13 mouse cellular contexts compared by ENCODE assay signal in the genomic region with DNA sequence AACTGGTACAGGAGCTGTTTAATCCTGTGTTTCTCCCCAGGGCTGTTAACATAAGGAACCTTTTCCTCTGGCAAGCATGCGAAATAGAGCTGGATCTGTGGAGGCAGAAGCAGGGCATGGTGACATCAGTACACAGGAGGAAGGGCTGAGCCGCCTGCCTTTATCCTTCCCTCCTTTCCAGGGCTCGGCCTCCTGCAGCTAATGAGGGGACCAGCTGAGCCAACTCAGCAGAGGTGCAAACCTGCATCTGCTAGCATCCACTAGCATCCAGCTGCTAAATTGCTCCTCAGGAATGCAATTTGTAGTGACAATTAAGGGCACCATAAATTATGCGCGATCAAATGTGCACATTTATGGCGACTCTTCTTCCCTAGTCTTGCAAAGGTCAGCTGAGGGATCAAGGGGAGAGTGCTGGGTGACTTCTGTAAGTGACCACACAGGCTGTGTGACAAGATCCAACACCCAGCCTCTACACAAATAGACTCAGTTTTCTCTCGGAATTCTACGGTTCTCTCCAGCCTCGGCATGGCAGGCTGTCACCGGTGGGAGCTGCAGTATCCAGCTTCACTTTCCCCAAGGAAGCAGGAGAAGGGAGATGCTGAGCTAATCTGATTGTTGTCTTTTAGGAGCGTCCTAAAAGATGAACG.
A peak's percentile ranks its signal among the peaks of the same experiment; 100 is the strongest.
DNase-seq lines count a peak whose midpoint lies in the region; ATAC-seq and TF ChIP-seq lines count a peak whose summit lies in the region.
"Had no signal": no experiment of that assay in that cellular context is flagged by ENCODE, and none has a peak within 500 bp of the region (broad histone marks: within the 10 kb centered on the region; RNA-seq: fewer than 3 reads in every experiment).

No protein-coding gene starts in this region.

- no peak overlapping the region for H3K4me3 ChIP-seq in kidney, embryonic 15.5 days (replicated peaks)
- H3K4me3 ChIP-seq in forebrain, embryonic 14.5 days (ENCODE audit: low read depth, low read length) = no peak overlapping the region
- no peak overlapping the region for H3K4me3 ChIP-seq in limb, embryonic 13.5 days
- no peak overlapping the region for H3K4me3 ChIP-seq in neural tube, embryonic 15.5 days (replicated peaks)
- H3K4me3 ChIP-seq in heart, adult 2 months = no peak overlapping the region
- H3K4me3 ChIP-seq: limb, embryonic 15.5 days had no signal

- TF ChIP-seq CTCF in heart, adult 2 months (IDR thresholded peaks at IDR 0.05) = no peak

- peaks cover 38% of the 10 kb centered on the region for H3K36me3 ChIP-seq in kidney, embryonic 15.5 days
- H3K36me3 ChIP-seq in forebrain, embryonic 14.5 days (ENCODE audit: control insufficient read depth, insufficient read depth, low read length) = no peaks in the 10 kb centered on the region
- peaks cover 46% of the 10 kb centered on the region for H3K36me3 ChIP-seq in limb, embryonic 13.5 days
- H3K36me3 ChIP-seq in neural tube, embryonic 15.5 days = peaks cover 28% of the 10 kb centered on the region
- peaks cover 14% of the 10 kb centered on the region for H3K36me3 ChIP-seq in heart, adult 2 months (ENCODE audit: control insufficient read depth, insufficient read depth, low read length)

- H3K4me2 ChIP-seq in kidney, embryonic 15.5 days = no peak overlapping the region
- H3K4me2 ChIP-seq in forebrain, embryonic 14.5 days (ENCODE audit: low read length) = no peak overlapping the region
- H3K4me2 ChIP-seq in limb, embryonic 13.5 days (replicated peaks) = no peak overlapping the region
- H3K4me2 ChIP-seq in neural tube, embryonic 15.5 days = no peak overlapping the region; the same call in 1 of the 2 replicates
- H3K4me2 ChIP-seq: limb, embryonic 15.5 days had no signal

- peak; percentile 73 for ATAC-seq in kidney, embryonic 15.5 days (replicated peaks; ENCODE audit: low FRiP score)
- peak; percentile 77 for ATAC-seq in forebrain, embryonic 14.5 days
- no peak for ATAC-seq in limb, embryonic 13.5 days (ENCODE audit: low FRiP score, low read depth)
- ATAC-seq in neural tube, embryonic 15.5 days (ENCODE audit: low FRiP score) = peak; percentile 59

- H3K4me1 ChIP-seq in kidney, embryonic 15.5 days = peaks cover 50% of the 10 kb centered on the region
- peaks cover 19% of the 10 kb centered on the region for H3K4me1 ChIP-seq in forebrain, embryonic 14.5 days (ENCODE audit: control insufficient read depth, insufficient read depth, low read length)
- H3K4me1 ChIP-seq in limb, embryonic 13.5 days = peaks cover 52% of the 10 kb centered on the region
- H3K4me1 ChIP-seq in neural tube, embryonic 15.5 days = peaks cover 47% of the 10 kb centered on the region
- peaks cover 5% of the 10 kb centered on the region for H3K4me1 ChIP-seq in heart, adult 2 months (ENCODE audit: control insufficient read depth, insufficient read depth, low read length)

- intact Hi-C loops in heart, adult 2 months (cut with DNase I) = no loop called here

- H3K27me3 ChIP-seq in kidney, embryonic 15.5 days = no peaks in the 10 kb centered on the region
- no peaks in the 10 kb centered on the region for H3K27me3 ChIP-seq in forebrain, embryonic 14.5 days (replicated peaks; ENCODE audit: control insufficient read depth, insufficient read depth, low read length)
- no peaks in the 10 kb centered on the region for H3K27me3 ChIP-seq in limb, embryonic 13.5 days
- H3K27me3 ChIP-seq in neural tube, embryonic 15.5 days (replicated peaks) = no peaks in the 10 kb centered on the region
- H3K27me3 ChIP-seq in heart, adult 2 months (ENCODE audit: control insufficient read depth, insufficient read depth, low read length) = no peaks in the 10 kb centered on the region
- H3K27me3 ChIP-seq: limb, embryonic 15.5 days had no signal

- peak overlapping the region; percentile 41; the same call in 1 of the 2 replicates for H3K27ac ChIP-seq in kidney, embryonic 15.5 days
- H3K27ac ChIP-seq in forebrain, embryonic 14.5 days (ENCODE audit: low read depth, low read length) = peak overlapping the region; percentile 55
- H3K27ac ChIP-seq in limb, embryonic 13.5 days = 0 out of 2 replicates have a peak overlapping the region, but pooled peaks have one; percentile 35
- peak overlapping the region; percentile 48; the same call in 1 of the 2 replicates for H3K27ac ChIP-seq in neural tube, embryonic 15.5 days (replicated peaks)
- H3K27ac ChIP-seq in heart, adult 2 months = no peak overlapping the region
- H3K27ac ChIP-seq: limb, embryonic 15.5 days had no signal

- peaks cover 2% of the 10 kb centered on the region; the same call in 1 of the 2 replicates for H3K79me2 ChIP-seq in heart, adult 2 months (replicated peaks; ENCODE audit: control insufficient read depth, insufficient read depth, low read length)

- no peaks in the 10 kb centered on the region for H3K9me3 ChIP-seq in kidney, embryonic 15.5 days (replicated peaks)
- H3K9me3 ChIP-seq in forebrain, embryonic 14.5 days (replicated peaks; ENCODE audit: control insufficient read depth, low read length) = no peaks in the 10 kb centered on the region
- no peaks in the 10 kb centered on the region for H3K9me3 ChIP-seq in limb, embryonic 13.5 days
- no peaks in the 10 kb centered on the region for H3K9me3 ChIP-seq in neural tube, embryonic 15.5 days (replicated peaks)
- H3K9me3 ChIP-seq: limb, embryonic 15.5 days had no signal

- 23% methylated on average over 12 of the region's 12 CpGs for WGBS in kidney, embryonic 15.5 days
- WGBS in forebrain, embryonic 14.5 days = 18% methylated on average over 12 of the region's 12 CpGs
- 15% methylated on average over 12 of the region's 12 CpGs for WGBS in limb, embryonic 13.5 days
- WGBS in neural tube, embryonic 15.5 days = 15% methylated on average over 12 of the region's 12 CpGs
- WGBS in heart, adult 2 months = 63% methylated on average over 12 of the region's 12 CpGs

- TF ChIP-seq EP300 in heart, adult 2 months (IDR thresholded peaks at IDR 0.05; ENCODE audit: insufficient read depth, low read depth, low read length) = no peak

- no peak for TF ChIP-seq POLR2A in heart, adult 2 months (IDR thresholded peaks at IDR 0.05; ENCODE audit: insufficient read depth, low read depth, low read length)

- H3K9ac ChIP-seq in kidney, embryonic 15.5 days = 0 out of 2 replicates have a peak overlapping the region, but pooled peaks have one; percentile 10
- no peak overlapping the region for H3K9ac ChIP-seq in forebrain, embryonic 14.5 days (ENCODE audit: low read length)
- no peak overlapping the region; the same call in 1 of the 2 replicates for H3K9ac ChIP-seq in limb, embryonic 13.5 days
- no peak overlapping the region for H3K9ac ChIP-seq in neural tube, embryonic 15.5 days (replicated peaks)
- no peak overlapping the region for H3K9ac ChIP-seq in heart, adult 2 months (ENCODE audit: low read depth, low read length)
- H3K9ac ChIP-seq: limb, embryonic 15.5 days had no signal

- DNase-seq in kidney, adult 9 months = no peak
- DNase-seq in forebrain, embryonic 14.5 days (ENCODE audit: low spot score) = peak; percentile 59
- no peak for DNase-seq in heart, adult 2 months
- no peak for DNase-seq in natural killer cell, adult 2 months (ENCODE audit: low spot score in 2 of 2)
- no peak for DNase-seq in right cerebral cortex, postnatal 36 days (ENCODE audit: low spot score in 2 of 2)
- DNase-seq: adrenal gland, adult 8-10 months; cerebellum, adult 18-20 months; gastrocnemius, postnatal 14 days; lung, postnatal 36 days had no signal
